In genomic region chr6:86475462-86476167, GRCm38 (mm10) we compare ENCODE assay signal across 10 mouse cellular contexts. TPM values are rescaled to one million over a fixed set of nuclear protein-coding genes. Genes with fewer than 3 reads are reported as not detected.
A peak's percentile ranks its signal among the peaks of the same experiment; 100 is the strongest.
DNase-seq lines count a peak whose midpoint lies in the region; ATAC-seq and TF ChIP-seq lines count a peak whose summit lies in the region.
"Had no signal": no experiment of that assay in that cellular context is flagged by ENCODE, and none has a peak within 500 bp of the region (broad histone marks: within the 10 kb centered on the region; RNA-seq: fewer than 3 reads in every experiment).

No protein-coding gene starts in this region.

- H3K9ac ChIP-seq in liver, adult 2 months (ENCODE audit: low read depth, low read length), result no peak overlapping the region
- 0 out of 2 replicates have a peak overlapping the region, but pooled peaks have one; percentile 17 for H3K9ac ChIP-seq in intestine, embryonic 15.5 days

- 46% methylated on average over 9 of the region's 9 CpGs for WGBS in liver, adult 2 months
- 64% methylated on average over 9 of the region's 9 CpGs for WGBS in intestine, embryonic 15.5 days

- H3K4me3 ChIP-seq in liver, adult 2 months (ENCODE audit: insufficient read depth, low read depth, low read length), result no peak overlapping the region
- no peak overlapping the region for H3K4me3 ChIP-seq in intestine, embryonic 15.5 days (replicated peaks)

- H3K4me2 ChIP-seq in intestine, embryonic 15.5 days (replicated peaks), result no peak overlapping the region

- TF ChIP-seq CTCF in liver, adult 2 months (IDR thresholded peaks at IDR 0.05; ENCODE audit: low read depth, low read length), result no peak

- H3K27ac ChIP-seq in liver, adult 2 months (replicated peaks; ENCODE audit: insufficient read depth, low read depth, low read length), result peak overlapping the region; percentile 20; the same call in 1 of the 2 replicates
- peak overlapping the region; percentile 1; the same call in 1 of the 2 replicates for H3K27ac ChIP-seq in intestine, embryonic 15.5 days

- no peaks in the 10 kb centered on the region for H3K9me3 ChIP-seq in intestine, embryonic 15.5 days

- peaks cover 14% of the 10 kb centered on the region; the same call in 1 of the 2 replicates for H3K4me1 ChIP-seq in liver, adult 2 months (ENCODE audit: control insufficient read depth, insufficient read depth, low read length)
- peaks cover 40% of the 10 kb centered on the region for H3K4me1 ChIP-seq in intestine, embryonic 15.5 days (replicated peaks)

- no peaks in the 10 kb centered on the region for H3K27me3 ChIP-seq in liver, adult 2 months (ENCODE audit: control insufficient read depth, insufficient read depth, low read length)
- H3K27me3 ChIP-seq in intestine, embryonic 15.5 days (replicated peaks), result no peaks in the 10 kb centered on the region

- no peaks in the 10 kb centered on the region for H3K36me3 ChIP-seq in liver, adult 2 months (ENCODE audit: control insufficient read depth, insufficient read depth, low read length)
- H3K36me3 ChIP-seq in intestine, embryonic 15.5 days, result no peaks in the 10 kb centered on the region

- no peak for ATAC-seq in intestine, embryonic 15.5 days

- no peaks in the 10 kb centered on the region for H3K79me2 ChIP-seq in liver, adult 2 months (ENCODE audit: control insufficient read depth, insufficient read depth, low read length)

- no peak for DNase-seq in liver, adult 2 months (ENCODE audit: extremely low read depth, low read depth, low spot score)
- DNase-seq in liver, result no peak
- DNase-seq in gastrocnemius, postnatal 25 days, result peak; percentile 68
- peak; percentile 48 for DNase-seq in naive thymus-derived CD4-positive, alpha-beta T cell, adult 2 months (ENCODE audit: low read depth)
- no peak for DNase-seq in thymus, postnatal 14 days
- no peak for DNase-seq in right cerebral cortex, postnatal 25 days
- DNase-seq in cerebellum, postnatal 36 days, result no peak

- no peak for TF ChIP-seq POLR2A in liver, adult 2 months (IDR thresholded peaks at IDR 0.05; ENCODE audit: extremely low read depth, insufficient read depth, low read length)

RNA-seq across cellular contexts. Expression of gene C87436, which starts 37.4 kb away (rescaled TPM):
- total RNA-seq in liver, adult 2 months (2014; rRNA removed), result 10.1 and 10.2 TPM in 2 replicates
- 7.6 and 7.8 TPM in 2 replicates for polyA plus RNA-seq in liver, adult 2 months (2012; rRNA removed)
- 1 to 10 TPM; 6.1 to 6.4 TPM for total RNA-seq in gastrocnemius, postnatal 25 days (2021)
- 20.4 and 22.4 TPM in 2 replicates for polyA plus RNA-seq in intestine, embryonic 15.5 days (2015; fragmentation: Nextera tagmentation; extraction: Ambion mirVana)

RNA-seq across cellular contexts. Expression of gene Gm44790, which starts 49.2 kb away (rescaled TPM):
- total RNA-seq in liver, adult 2 months (2014; rRNA removed), result 0.83 TPM in 1 of 2 replicates, not detected in the other
- 1.5 and 4.0 TPM in 2 replicates for polyA plus RNA-seq in liver, adult 2 months (2012; rRNA removed)
- total RNA-seq in gastrocnemius, postnatal 25 days (2021), result not detected
- polyA plus RNA-seq in intestine, embryonic 15.5 days (2015; fragmentation: Nextera tagmentation; extraction: Ambion mirVana), result not detected in 2 replicates
- total RNA-seq: gastrocnemius, postnatal 4 days; left cerebral cortex, postnatal 25 days had no signal

RNA-seq across cellular contexts. Expression of gene Pcbp1, which starts 50.5 kb away (rescaled TPM):
- total RNA-seq in liver, adult 2 months (2014; rRNA removed), result 38.2 and 59.7 TPM in 2 replicates
- 119 and 138 TPM in 2 replicates for polyA plus RNA-seq in liver, adult 2 months (2012; rRNA removed)
- total RNA-seq in gastrocnemius, postnatal 25 days (2021), result 100 to 1,000 TPM in 1 of 2 experiments, 10 to 100 TPM in 1; 99.7 to 116 TPM
- 508 and 561 TPM in 2 replicates for polyA plus RNA-seq in intestine, embryonic 15.5 days (2015; fragmentation: Nextera tagmentation; extraction: Ambion mirVana)

Comparison
In these comparisons a context has a peak if more than half of its experiments do, and no peak if none do; other contexts are left out.
1. DNase-seq: peak in gastrocnemius, postnatal 25 days (single experiment) and naive thymus-derived CD4-positive, alpha-beta T cell, adult 2 months (single experiment); none in liver, adult 2 months (single experiment), liver (single experiment), thymus, postnatal 14 days (single experiment), right cerebral cortex, postnatal 25 days (single experiment) and cerebellum, postnatal 36 days (0 of 2).